Mouse (Mus musculus) C3H10T1/2 (cell line): ENCODE measurements around the gene Gm21310. TPM values are rescaled to one million over a fixed set of nuclear protein-coding genes. Genes with fewer than 3 reads are reported as not detected.

Source experiments
- polyA plus RNA-seq, 2 experiments: library from polyadenylated mRNA; unstranded; fragments of >200 nt; fragmentation: generic; extraction: Trizol; gene quantifications; one replicate each; pipeline ENCODE4 v1.2.1; 2012; ENCODE audit warnings: missing spikeins in 2 of 2

Gm21310 gene
- not detected for polyA plus RNA-seq

DNA sequence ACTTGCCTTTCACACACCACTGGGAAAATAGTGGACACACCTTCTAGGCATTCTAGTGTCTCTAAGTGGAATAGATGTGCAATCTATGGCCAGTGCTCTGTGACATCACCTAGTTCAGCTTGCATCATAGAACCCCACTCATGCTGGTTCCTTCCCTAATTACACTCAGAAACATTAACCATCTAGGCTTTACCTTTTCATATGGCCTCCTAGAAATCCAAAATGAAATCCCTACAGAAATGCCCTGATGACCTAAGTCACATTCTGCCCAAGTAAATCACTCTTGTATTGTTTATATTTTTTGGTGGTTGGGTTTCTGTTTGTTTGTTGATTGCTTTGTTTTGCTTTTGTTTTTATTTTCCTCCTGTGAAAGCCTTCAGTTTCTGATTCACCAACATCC, at the start of gene Gm21310:
Gm21310 (minus strand) TSS at position 101 of the 400 bp plus-strand sequence.

Other genes with a start within 250 kb of the Gm21310 start
- not detected for gene Gm20834, start 177.4 kb upstream of the Gm21310 start, polyA plus RNA-seq